Mouse (Mus musculus): ENCODE measurements around the gene C130050O18Rik. TPM values are rescaled to one million over a fixed set of nuclear protein-coding genes. Genes with fewer than 3 reads are reported as not detected.

C130050O18Rik gene
- polyA plus RNA-seq, 1 experiment, result 0.25 TPM

DNA sequence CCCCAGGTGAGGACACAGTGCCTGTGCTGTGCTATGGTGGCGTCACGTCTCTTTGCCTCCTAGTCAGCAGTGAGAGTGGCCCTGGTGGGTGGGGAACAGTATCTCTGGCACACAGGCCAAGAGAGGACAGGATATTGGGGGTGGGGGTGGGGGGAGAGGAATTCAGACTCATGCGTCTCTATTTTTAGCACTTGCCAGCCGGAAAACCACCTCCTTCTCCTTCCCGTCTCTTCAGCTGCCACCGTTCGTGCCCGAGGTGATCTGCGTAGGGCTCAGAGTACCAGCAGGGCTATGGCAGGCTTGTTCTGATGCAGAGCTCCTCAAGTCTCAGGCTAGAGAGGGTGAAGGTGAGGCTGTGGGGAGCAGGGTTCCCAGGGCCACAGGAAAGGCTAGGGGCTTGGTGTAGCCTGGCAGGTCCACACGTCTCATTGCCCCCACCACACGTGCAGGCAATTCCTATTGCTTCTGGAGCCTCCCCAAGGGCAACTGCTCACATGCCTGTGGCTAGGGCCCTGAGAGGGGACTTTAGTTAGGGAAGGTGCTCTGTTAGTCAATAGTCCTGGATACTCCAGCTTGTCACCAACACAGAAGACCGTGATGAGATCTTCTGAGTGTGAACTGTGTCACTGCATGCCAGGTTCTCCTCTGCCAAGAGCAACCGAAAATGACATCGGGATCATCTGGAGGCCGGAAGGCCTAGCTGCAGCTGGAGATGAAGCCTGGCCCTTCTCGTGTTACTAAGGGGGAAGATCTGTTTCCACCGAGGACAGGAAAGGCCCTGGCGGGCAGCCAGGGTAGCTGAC is 27.4 kb upstream of the C130050O18Rik start, which contains the start of gene Gpr146:
TSS of gene Gpr146 (plus strand) at position 230 of the 803 bp plus-strand sequence.
- Histone ChIP-seq H3K4me3 (peak within 1 kb of the TSS; percentile 34), H3K27me3 (ENCODE audit: control insufficient read depth, insufficient read depth, insufficient read length) (no peaks in the 10 kb centered on the region), H3K79me2 (ENCODE audit: control insufficient read depth, insufficient read depth) (no peaks in the 10 kb centered on the region), H3K4me2 (ENCODE audit: low read depth) (peak within 1 kb of the TSS; percentile 91), H3K36me3 (ENCODE audit: control insufficient read depth, insufficient read depth) (no peaks in the 10 kb centered on the region), H3ac (ENCODE audit: control insufficient read depth, insufficient read length) (no peak within 1 kb of the TSS)
- TF ChIP-seq SRF (IDR thresholded peaks at IDR 0.05; ENCODE audit: control insufficient read depth, insufficient read length, low read depth), result no peak
- TF ChIP-seq POLR2AphosphoS2 (IDR thresholded peaks at IDR 0.05; ENCODE audit: insufficient read length, low read depth), result no peak
- TF ChIP-seq MYOG (IDR thresholded peaks at IDR 0.05; ENCODE audit: control insufficient read depth in 1 of 3, insufficient read depth in 1 of 3, insufficient read length in 2 of 3, low read depth in 2 of 3), result peak in 1 of 3 experiments; percentile 71
- peak in 2 of 3 experiments; percentile 1 to 68 for TF ChIP-seq MYOD1 (IDR thresholded peaks at IDR 0.05; ENCODE audit: control insufficient read depth in 1 of 3, insufficient read length in 2 of 3, low read depth in 2 of 3)
- no peak for TF ChIP-seq E2F4 (IDR thresholded peaks at IDR 0.05; ENCODE audit: insufficient read depth)
- TF ChIP-seq TCF12 (IDR thresholded peaks at IDR 0.05; ENCODE audit: insufficient read depth, poor library complexity, severe bottlenecking), result no peak
- TF ChIP-seq USF1 (IDR thresholded peaks at IDR 0.05; ENCODE audit: low read depth), result no peak
- no peak for TF ChIP-seq CEBPB (IDR thresholded peaks at IDR 0.05; ENCODE audit: insufficient read depth, poor library complexity, severe bottlenecking)
- TF ChIP-seq MAX (IDR thresholded peaks at IDR 0.05; ENCODE audit: low read depth), result no peak
- no peak for TF ChIP-seq TCF3 (IDR thresholded peaks at IDR 0.05; ENCODE audit: insufficient read length, low read depth)
- peak; percentile 13 for TF ChIP-seq POLR2A (IDR thresholded peaks at IDR 0.05; ENCODE audit: insufficient read length, low read depth)
- no peak for TF ChIP-seq REST (IDR thresholded peaks at IDR 0.05; ENCODE audit: insufficient read depth, insufficient read length)

DNA sequence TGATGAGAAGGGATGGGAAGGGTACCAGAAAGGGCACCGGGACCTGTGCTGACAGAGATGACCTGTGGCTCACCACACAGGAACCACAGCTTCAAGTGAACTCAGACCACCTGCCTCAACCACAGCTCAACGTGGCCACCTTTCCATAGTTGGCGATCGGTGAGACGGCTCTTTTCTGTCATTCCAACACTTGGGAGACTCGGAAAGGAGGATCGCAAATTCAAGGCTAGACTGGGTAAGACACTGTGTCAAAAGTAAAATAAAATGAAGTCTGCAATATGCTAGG is 26.9 kb upstream of the C130050O18Rik start:
- TF ChIP-seq MYOD1 (IDR thresholded peaks at IDR 0.05; ENCODE audit: control insufficient read depth in 1 of 3, insufficient read length in 2 of 3, low read depth in 2 of 3), result peak in 2 of 3 experiments; percentile 35 to 80
- no peak for TF ChIP-seq TCF12 (IDR thresholded peaks at IDR 0.05; ENCODE audit: insufficient read depth, poor library complexity, severe bottlenecking)
- no peak for TF ChIP-seq POLR2AphosphoS2 (IDR thresholded peaks at IDR 0.05; ENCODE audit: insufficient read length, low read depth)
- TF ChIP-seq MYOG (IDR thresholded peaks at IDR 0.05; ENCODE audit: control insufficient read depth in 1 of 3, insufficient read depth in 1 of 3, insufficient read length in 2 of 3, low read depth in 2 of 3), result peak in 2 of 3 experiments; percentile 17 to 80
- TF ChIP-seq TCF3 (IDR thresholded peaks at IDR 0.05; ENCODE audit: insufficient read length, low read depth), result no peak
- no peak for TF ChIP-seq E2F4 (IDR thresholded peaks at IDR 0.05; ENCODE audit: insufficient read depth)

DNA sequence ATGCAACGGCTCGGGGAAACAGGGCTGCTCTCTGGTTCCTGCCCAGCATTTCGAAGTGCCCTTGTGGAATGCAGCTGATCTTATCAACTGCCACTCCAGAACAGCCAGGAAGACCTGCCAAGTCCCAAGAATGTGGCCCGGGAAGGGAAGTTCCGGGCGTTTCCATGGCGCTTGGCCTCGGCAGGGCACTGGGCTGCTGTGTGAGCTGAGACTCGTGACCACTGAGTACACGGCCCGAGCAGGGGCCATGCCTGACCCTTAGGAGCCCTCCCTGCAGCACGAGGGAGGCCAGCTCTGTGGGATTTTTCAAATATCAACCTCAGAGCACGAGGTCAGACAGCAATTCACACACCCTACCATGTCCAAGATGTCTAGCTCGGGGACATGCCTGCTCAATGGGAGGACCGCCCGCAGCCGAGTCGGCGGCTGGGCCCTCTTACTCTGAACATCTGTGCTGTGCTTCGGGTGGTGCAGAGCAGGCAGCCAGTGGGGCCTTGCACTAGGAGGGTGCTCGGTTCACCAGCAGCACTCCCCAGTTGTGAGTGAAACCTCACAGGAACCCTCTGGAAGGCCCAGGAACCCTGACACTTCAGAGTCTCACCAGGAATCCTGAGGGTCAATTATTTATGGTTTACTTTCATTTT is 26.0 kb upstream of the C130050O18Rik start:
- H3K79me2 ChIP-seq (ENCODE audit: control insufficient read depth, insufficient read depth), result no peaks in the 10 kb centered on the region
- H3K4me3 ChIP-seq, result peak overlapping the region; percentile 34
- no peak for TF ChIP-seq MAX (IDR thresholded peaks at IDR 0.05; ENCODE audit: low read depth)
- no peak for TF ChIP-seq TCF3 (IDR thresholded peaks at IDR 0.05; ENCODE audit: insufficient read length, low read depth)
- TF ChIP-seq MYOG (IDR thresholded peaks at IDR 0.05; ENCODE audit: control insufficient read depth in 1 of 3, insufficient read depth in 1 of 3, insufficient read length in 2 of 3, low read depth in 2 of 3), result peak in 2 of 3 experiments; percentile 5 to 78
- TF ChIP-seq CEBPB (IDR thresholded peaks at IDR 0.05; ENCODE audit: insufficient read depth, poor library complexity, severe bottlenecking), result no peak
- TF ChIP-seq TCF12 (IDR thresholded peaks at IDR 0.05; ENCODE audit: insufficient read depth, poor library complexity, severe bottlenecking), result no peak
- no peak for TF ChIP-seq USF1 (IDR thresholded peaks at IDR 0.05; ENCODE audit: low read depth)
- no peak for TF ChIP-seq POLR2AphosphoS2 (IDR thresholded peaks at IDR 0.05; ENCODE audit: insufficient read length, low read depth)
- TF ChIP-seq REST (IDR thresholded peaks at IDR 0.05; ENCODE audit: insufficient read depth, insufficient read length), result no peak
- no peak for TF ChIP-seq SRF (IDR thresholded peaks at IDR 0.05; ENCODE audit: control insufficient read depth, insufficient read length, low read depth)
- no peak for TF ChIP-seq E2F4 (IDR thresholded peaks at IDR 0.05; ENCODE audit: insufficient read depth)
- peak in 1 of 3 experiments; percentile 21 for TF ChIP-seq MYOD1 (IDR thresholded peaks at IDR 0.05; ENCODE audit: control insufficient read depth in 1 of 3, insufficient read length in 2 of 3, low read depth in 2 of 3)
- peak; percentile 45 for TF ChIP-seq POLR2A (IDR thresholded peaks at IDR 0.05; ENCODE audit: insufficient read length, low read depth)
- no peaks in the 10 kb centered on the region for H3K27me3 ChIP-seq (ENCODE audit: control insufficient read depth, insufficient read depth, insufficient read length)
- peak overlapping the region; percentile 91 for H3K4me2 ChIP-seq (ENCODE audit: low read depth)
- H3ac ChIP-seq (ENCODE audit: control insufficient read depth, insufficient read length), result no peak overlapping the region
- no peaks in the 10 kb centered on the region for H3K36me3 ChIP-seq (ENCODE audit: control insufficient read depth, insufficient read depth)

More for the DNA sequence above, 26.9 kb upstream of the C130050O18Rik start:
- no peaks in the 10 kb centered on the region for H3K36me3 ChIP-seq (ENCODE audit: control insufficient read depth, insufficient read depth)
- no peak overlapping the region for H3ac ChIP-seq (ENCODE audit: control insufficient read depth, insufficient read length)
- H3K79me2 ChIP-seq (ENCODE audit: control insufficient read depth, insufficient read depth), result no peaks in the 10 kb centered on the region
- H3K27me3 ChIP-seq (ENCODE audit: control insufficient read depth, insufficient read depth, insufficient read length), result no peaks in the 10 kb centered on the region
- peak overlapping the region; percentile 34 for H3K4me3 ChIP-seq
- peak overlapping the region; percentile 91 for H3K4me2 ChIP-seq (ENCODE audit: low read depth)

DNA sequence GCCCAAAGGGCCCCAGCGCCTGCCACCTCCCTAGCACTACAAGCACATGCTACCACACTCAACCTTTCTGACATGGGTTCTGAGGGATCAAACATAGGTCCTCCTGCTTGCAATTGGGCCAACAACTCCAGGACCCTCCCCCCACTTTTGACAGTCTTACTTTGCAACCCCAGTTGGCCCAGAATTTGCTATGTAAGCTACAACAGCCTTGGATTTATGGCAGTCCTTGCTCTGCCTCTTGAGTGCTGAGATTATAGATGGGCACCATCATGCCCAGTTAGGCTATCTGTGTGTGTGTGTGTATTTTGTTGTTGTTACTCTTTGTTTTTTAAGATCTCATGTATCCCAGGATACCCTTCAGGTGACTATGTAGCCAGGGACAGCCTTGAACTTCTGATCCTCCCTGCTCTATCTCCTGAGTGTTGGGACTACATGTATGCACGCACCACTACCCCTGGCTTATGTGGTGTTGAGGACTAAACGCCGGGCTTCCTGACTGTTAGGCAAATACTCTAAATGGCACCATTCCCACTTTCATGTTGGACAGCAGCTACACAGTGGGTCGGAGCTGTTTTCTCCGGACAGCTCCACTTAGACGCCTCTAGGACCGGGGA is 25.2 kb upstream of the C130050O18Rik start:
- peak overlapping the region; percentile 14 for H3ac ChIP-seq (ENCODE audit: control insufficient read depth, insufficient read length)
- no peaks in the 10 kb centered on the region for H3K27me3 ChIP-seq (ENCODE audit: control insufficient read depth, insufficient read depth, insufficient read length)
- H3K36me3 ChIP-seq (ENCODE audit: control insufficient read depth, insufficient read depth), result no peaks in the 10 kb centered on the region
- peak overlapping the region; percentile 91 for H3K4me2 ChIP-seq (ENCODE audit: low read depth)
- H3K4me3 ChIP-seq, result peak overlapping the region; percentile 34
- H3K79me2 ChIP-seq (ENCODE audit: control insufficient read depth, insufficient read depth), result no peaks in the 10 kb centered on the region
- TF ChIP-seq POLR2A (IDR thresholded peaks at IDR 0.05; ENCODE audit: insufficient read length, low read depth) (no peak), MAX (IDR thresholded peaks at IDR 0.05; ENCODE audit: low read depth) (no peak), TCF12 (IDR thresholded peaks at IDR 0.05; ENCODE audit: insufficient read depth, poor library complexity, severe bottlenecking) (no peak), CEBPB (IDR thresholded peaks at IDR 0.05; ENCODE audit: insufficient read depth, poor library complexity, severe bottlenecking) (no peak), TCF3 (IDR thresholded peaks at IDR 0.05; ENCODE audit: insufficient read length, low read depth) (no peak), USF1 (IDR thresholded peaks at IDR 0.05; ENCODE audit: low read depth) (no peak), MYOD1 (IDR thresholded peaks at IDR 0.05; ENCODE audit: control insufficient read depth in 1 of 3, insufficient read length in 2 of 3, low read depth in 2 of 3) (no peak), SRF (IDR thresholded peaks at IDR 0.05; ENCODE audit: control insufficient read depth, insufficient read length, low read depth) (no peak), REST (IDR thresholded peaks at IDR 0.05; ENCODE audit: insufficient read depth, insufficient read length) (no peak), E2F4 (IDR thresholded peaks at IDR 0.05; ENCODE audit: insufficient read depth) (no peak)

All from myocyte (in vitro differentiated cells).